Mouse (Mus musculus) small intestine, adult 2 months (tissue): ENCODE measurements around the gene Cisd1.

ENCODE experiments used
- CTCF ChIP-seq: fragments of 200-500 bp; IDR thresholded peaks from 2 replicates; pipeline ENCODE4 v1.5.1; 2012; ENCODE audit warnings: low read depth, mild to moderate bottlenecking, control low read depth, inconsistent platforms, low read length, moderate library complexity, mixed read lengths; ENCODE audit not compliant: insufficient replicate concordance, insufficient read length; ENCODE audit errors: extremely low read depth
- POLR2A ChIP-seq: fragments of 200-500 bp; IDR thresholded peaks from 2 replicates; pipeline ENCODE4 v1.6.1; 2012; ENCODE audit warnings: low read depth, mild to moderate bottlenecking, control low read depth, inconsistent platforms, low read length, moderate library complexity

GRCm38 (mm10) chr10:71329295-71329694 is 15.5 kb downstream of the Cisd1 start:
- TF ChIP-seq POLR2A (no peak), CTCF (no peak)
